Mouse (Mus musculus) c-Kit-negative CD71-positive TER-119-positive erythroid progenitor cells, embryonic 14.5 days (primary cell): ENCODE measurements around the gene Skil.
A peak's percentile ranks its signal among the peaks of the same experiment; 100 is the strongest.

Experiments used
- DNase-seq: peaks from one replicate; pipeline ENCODE4 v3.0.0-alpha.2; 2013; ENCODE audit warnings: low read depth, low spot score

Gene Skil

DNA sequence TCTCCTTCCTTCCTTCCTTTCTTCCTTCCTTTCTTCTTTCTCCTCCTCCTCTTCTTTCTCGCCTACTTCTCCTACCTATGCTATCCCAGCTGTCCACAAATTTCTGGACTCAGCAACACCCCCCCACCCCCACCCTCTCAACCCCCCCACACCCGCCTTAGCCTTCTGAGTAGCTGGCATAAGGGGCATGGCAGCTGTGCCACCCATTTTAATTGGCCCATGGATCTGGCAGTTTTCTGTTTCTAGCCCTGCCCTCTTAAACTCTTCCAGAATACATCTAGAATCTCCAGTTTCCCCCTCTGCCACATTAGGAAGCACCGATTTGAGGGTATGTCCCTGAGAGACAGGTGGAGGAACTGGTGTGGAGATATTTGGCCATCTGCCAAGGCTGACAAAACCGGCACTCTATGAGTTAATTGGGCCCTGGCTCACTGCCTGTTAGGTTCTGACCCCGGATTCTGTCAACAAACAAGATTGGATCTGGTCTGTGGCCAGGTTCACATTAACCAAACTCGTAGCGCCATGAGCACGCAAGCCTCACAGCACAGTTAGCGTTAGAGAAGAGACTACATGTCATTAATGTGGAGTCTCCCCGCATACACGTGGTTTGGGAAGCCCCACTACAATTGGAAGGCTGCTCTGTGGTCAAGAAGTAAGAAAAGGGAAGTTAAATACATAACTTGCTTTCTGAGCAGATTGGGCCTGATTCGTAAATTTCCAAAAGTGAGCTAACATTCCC is 11.2 kb upstream of the Skil start:
- DNase-seq = no peak

DNA sequence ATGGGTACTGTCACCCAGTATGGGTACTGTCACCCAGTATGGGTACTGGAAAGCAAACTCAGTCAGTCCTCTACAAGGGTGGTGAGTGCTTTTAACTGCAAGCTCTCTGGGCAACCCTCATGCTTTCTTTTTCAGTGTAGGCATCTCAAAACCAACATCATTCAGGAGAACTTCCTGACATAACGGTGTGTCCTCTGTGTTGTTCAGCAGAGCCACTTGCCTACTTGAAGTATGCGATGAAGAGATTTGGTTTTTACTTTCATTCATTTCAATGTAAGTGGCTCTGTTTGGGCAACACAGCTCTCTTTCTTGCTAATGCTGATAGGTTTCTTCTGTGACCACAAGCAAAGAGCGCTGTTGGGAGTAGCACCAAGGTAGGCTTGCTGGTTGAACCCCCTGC is 9.9 kb upstream of the Skil start:
- no peak for DNase-seq

DNA sequence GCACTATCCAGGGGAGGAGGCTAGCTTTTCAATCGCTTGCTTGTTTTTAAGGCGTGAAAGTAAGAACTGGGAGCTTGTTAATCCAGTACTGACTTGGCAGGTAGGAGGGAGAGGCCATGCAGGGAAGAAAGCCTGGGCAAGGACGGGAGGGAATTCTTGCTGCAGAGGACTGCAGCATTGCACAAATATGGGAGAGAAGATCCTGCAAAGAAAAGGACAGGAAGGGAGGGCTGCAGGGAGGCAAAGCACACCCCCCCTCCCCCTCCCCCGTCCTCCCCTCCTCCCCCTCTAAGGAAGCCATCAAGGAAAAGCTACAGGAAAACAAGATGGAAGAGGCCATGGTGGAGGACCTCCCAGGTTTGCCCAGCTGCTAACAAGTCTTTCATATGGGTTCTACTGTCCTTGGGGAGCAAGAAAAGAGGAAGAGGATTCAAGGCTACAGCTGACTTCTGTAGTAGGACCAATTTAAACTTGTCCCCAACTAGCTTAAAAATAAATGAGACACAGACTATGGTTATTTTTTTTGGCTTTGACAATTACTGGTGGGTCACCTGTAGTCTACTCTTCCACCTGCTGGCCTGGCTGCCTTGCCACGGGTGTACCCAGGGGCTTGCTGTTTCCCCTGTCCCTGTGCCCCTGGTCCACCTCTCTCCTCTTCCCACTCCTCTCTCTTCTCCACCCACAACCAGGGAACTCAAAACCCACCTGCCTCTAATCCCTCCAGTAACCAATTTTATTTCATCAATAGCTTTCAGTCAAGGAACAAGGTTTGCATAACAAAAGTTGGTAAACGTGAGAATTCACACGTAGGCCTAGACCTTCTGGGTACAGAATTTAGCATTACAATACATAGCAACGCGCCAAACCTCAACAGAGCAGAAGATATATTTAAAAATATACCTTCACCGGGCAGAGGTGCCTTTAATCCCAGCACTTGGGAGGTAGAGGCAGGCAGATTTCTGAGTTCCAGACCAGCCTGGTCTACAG is 5.8 kb upstream of the Skil start:
- DNase-seq = no peak

DNA sequence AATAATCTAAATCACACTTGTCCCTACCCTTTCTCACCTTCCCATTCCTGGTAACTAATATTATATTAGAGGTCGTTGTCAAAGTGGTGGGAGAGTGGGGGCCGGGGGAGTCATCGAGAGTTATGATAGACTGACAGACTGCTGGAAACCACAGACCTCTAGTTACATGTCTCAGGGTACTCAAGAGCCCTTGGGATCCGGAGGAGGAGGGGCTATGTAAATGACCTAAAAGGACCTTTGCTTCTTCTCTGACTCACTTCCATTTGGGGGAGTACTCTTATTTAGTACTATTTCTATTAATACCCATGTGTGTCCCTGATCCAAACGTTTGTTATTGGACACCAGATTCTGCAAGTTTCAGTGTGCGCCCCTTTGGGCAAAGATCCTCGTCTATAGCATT is 4.9 kb upstream of the Skil start:
- no peak for DNase-seq

DNA sequence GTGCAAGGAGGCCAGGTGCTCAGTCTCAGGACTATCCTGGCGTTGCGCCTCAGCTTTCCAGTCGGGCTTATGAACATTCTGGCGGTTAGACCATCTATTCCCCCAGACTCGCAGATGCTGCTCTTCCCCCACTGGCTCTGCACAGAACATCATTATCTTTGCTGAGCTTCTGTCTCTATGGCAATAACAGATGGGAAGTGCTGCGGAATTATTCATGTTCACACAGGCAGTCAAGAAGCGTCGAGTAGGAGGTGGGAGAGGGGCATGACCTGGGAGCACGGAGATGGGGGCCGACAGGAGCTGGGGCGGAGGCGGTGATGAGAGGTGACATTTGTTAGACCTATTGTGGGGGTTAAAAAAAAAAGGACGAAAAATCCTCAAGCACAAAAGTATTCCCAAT is 1.7 kb upstream of the Skil start:
- DNase-seq = no peak

DNA sequence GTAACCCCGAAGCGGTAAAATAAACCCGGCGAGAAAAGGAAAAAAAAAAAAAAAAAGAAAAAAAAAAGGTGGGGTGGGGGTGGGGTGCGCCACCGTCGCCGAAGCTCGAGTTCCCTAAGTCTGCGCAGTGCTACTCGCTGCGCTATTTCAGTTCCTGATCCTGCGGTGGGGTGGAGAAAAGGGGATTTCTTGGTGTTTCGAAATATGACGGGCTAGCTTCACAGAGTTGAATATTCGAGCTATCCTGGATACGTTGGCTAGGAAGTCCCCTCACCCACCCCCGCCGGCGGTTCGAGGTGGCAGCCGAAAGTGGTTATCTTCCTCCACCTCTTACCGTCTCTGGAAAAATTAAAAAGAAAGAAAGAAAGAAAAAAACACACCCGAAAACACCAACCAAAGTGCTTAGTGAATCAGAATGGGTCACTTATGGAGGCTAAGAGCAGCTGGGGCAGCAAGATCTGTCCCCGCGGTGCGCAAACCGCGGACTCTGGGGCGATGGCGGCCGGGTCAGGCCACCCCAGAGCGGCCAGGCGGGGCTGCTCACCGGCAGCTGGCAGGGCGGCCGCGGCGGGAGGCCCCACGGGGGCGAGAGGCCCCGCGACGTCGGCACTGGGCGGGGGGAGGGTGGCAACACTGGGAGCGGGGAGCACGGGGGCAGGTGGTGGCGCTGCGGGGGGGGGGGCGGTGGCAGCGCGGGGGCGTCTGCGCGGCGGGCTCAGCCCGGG is 1.1 kb upstream of the Skil start:
- DNase-seq = peak; percentile 38

DNA sequence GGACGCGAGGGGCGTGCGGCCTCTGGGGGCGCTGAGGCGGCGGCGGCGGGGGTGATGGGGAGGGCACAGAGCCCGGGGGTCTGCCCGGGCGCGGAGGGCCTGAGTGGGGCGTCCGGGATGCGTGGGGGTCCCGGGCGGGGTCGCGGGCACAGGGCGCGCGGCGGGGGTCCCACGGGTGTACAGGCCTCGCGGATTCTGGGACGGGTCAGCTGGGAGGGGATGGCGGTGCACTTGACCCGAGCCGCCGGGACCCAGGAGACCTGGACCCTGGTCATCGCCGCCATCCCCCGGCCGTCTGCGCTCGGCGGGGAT is 277 bp downstream of the Skil start:
- no peak for DNase-seq

DNA sequence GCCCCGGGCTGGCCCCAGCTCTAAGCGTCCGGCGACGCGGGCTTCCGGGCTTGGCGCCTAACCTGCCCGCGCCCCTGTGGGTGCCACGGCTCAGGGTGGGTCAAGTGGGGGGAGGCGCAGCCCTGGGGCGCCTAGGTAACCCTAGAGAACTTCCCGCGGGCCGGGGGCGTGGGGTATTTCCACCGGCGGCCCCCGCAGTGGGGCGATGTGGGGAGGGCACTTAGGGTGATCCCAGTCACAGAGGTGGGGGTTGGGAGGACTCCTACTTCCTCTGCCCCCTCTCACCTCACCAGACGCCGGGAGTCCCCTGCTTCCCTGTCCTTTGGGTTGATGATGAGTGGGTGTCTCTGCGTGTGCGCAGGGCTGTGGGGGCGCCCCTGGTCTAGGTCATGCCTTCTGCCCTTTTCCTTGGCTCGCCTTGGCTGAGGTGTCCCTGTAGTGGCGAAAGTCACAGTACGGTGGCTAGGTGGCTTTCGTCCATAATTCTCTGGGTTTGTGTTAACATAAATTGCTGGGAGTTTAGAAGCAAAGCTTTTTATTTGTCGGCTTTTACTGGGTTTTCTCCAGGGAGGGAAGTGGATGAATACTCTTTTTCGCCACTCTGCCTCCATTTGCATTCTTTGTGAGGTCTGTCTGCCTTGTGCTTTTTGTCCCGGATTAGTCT is 765 bp downstream of the Skil start:
- no peak for DNase-seq

DNA sequence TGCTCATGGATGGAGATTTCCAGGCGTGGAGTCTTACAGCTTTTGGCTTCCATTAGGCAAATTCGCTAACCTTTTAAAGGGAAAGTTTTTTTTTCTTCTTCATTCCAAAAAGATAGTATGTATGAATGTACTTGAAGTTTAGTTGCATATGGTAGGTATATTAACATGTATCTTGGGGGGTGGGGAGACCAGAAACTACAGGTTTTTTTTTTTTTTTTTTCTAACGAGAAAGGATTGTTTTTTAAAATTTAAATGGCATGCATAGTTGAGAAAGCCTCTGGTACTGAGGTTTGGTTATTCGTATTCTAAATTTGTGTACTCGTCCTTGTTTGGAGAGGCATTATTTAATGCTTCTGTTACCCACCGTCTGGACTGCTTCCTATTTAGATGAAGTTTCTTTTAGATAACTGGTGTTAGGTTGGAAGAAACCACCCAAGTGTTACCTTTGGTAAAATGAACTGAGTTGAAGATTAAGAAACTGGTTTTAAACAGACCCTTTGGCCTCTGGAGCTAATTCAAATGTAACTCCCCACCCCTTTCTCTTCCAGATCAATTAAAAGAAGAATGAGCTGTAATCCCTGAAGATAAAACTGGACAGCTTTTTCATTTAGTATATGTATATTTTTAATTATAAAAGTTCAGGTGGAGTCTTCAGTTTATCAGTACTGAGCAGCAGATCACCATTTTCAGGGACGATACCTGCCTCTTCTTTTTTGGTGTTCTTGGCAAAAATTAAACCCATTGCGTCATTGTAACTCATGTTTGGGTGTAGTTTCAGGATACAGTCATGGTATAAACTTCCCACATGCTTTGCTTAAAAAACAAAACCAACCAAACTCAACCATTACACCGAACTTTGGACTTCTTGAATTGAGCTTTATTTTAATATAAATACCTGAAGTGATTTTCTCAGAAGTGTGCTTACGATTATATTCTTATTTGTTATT is 1.6 kb downstream of the Skil start:
- no peak for DNase-seq

DNA sequence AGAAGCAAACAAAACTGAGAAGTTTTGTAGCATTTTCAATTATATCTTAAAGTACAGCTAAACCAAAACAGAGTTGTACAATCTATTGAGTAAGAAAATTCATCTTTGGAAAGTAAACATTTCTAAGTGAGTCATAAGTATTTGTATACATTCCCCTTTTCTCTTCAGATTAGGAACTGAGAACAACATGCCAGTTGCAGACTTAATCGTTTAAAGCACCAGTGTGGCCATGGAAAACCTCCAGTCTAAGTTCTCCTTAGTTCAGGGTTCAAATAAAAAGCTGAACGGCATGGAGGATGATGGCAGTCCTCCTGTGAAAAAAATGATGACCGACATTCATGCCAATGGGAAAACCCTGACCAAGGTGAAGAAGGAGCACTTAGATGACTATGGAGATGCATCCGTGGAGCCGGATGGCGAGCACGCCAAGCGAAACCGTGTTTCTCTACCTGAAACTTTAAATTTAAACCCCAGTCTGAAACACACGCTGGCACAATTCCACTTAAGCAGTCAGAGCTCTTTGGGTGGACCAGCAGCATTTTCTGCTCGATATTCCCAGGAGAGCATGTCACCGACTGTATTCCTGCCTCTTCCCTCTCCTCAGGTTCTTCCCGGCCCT is 2.4 kb downstream of the Skil start:
- DNase-seq = no peak

DNA sequence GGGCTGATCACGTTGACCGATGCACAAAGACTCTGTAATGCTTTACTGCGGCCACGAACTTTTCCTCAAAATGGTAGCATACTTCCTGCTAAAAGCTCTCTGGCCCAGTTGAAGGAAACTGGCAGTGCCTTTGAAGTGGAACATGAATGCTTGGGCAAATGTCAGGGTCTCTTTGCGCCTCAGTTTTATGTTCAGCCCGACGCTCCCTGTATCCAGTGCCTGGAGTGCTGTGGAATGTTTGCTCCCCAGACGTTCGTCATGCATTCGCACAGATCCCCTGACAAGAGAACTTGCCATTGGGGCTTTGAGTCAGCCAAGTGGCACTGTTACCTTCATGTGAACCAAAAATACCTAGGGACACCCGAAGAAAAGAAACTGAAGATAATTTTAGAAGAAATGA is 3.1 kb downstream of the Skil start:
- no peak for DNase-seq

DNA sequence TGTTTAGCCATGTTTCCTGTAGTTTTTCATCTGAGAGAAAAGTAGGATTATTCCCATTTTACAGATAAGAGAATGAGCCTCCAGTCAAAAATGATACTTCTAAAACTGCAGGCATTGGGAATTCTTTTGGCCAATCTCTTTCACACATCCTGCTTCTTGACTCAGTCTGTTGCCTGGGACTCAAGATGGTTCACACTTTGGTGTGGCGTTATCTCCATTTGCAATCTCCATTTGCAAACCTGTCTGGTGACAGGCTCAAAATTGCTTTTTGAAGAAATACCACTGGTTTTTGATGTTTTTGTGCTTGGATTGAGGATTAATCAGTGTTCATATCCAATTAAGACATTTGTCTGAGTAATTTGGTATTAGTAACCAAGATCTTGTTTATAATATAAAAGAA is 3.7 kb downstream of the Skil start:
- no peak for DNase-seq

DNA sequence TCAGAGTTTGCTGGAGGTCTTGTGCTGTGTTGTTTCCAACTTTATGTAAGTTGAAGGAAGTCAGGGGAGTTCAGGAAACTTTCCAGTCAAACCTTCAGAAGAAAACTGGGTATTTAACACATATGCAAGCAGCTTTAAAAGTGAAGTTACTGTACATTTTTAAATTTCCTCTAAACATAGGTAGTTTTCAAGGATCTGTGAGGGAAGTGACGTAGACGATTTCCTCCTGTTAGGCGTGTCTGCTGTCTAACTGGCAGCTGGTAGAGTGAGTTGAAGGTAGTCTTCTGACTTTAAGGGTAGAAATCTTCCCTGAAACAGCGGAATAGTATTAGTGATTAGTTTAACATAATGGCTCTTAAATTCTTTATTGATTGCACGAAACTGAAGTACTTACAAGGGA is 5.2 kb downstream of the Skil start:
- DNase-seq = no peak

DNA sequence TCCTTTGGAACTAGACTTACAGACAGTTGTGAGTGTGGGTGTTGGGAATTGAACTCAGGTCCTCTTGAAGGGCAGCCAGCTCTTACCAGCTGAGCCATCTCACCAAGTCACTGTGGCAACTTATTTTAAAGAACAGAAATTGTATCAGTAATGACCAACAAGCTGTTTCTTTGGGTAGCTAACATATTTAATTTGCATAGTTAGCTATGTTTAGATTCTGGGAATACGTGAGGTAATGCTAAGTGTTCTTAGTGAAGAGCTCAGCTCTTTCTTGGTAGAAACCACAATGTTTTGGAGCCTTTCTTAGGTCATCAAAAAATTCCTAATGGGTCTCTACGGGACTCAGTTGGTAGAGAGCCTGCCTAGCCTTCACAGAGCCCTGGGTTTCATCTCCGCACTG is 5.9 kb downstream of the Skil start:
- no peak for DNase-seq

DNA sequence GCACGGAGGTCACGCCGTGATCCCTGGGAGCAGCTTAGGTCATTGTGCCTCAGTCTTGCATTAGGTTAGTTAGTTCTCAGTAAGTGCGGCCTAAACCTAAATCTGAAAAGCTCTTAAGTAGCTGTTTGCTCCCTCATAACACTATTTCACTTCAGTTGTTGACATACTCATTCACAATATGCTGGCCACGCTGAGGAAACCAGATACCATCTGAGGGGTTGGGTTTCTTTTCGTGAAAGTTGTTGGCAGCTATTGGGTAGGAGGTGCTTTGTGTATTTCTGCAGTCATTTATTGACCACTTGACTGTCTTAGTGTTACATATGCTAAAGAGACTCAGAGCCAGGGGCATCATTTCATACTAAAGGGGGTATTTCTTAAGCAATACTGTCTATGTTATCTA is 10.1 kb downstream of the Skil start:
- DNase-seq = no peak

DNA sequence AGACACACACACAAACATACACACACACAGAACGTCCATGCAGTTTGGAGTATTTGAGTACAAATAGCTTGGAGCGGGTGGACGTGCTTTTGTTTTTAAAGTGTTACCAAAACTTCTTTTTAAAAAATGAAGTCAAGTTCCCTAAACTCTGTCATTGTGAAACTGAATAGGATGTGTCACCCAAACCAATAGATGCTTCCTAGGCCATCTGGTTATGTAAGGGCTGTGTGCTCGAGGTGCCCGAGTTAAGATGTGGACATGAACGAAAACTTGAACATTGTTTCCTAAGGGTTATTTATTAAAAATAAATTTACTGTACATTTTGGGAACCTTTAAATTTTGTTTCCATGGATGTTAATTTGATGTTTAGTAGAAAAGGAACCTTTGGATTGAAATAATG is 11.7 kb downstream of the Skil start:
- no peak for DNase-seq

DNA sequence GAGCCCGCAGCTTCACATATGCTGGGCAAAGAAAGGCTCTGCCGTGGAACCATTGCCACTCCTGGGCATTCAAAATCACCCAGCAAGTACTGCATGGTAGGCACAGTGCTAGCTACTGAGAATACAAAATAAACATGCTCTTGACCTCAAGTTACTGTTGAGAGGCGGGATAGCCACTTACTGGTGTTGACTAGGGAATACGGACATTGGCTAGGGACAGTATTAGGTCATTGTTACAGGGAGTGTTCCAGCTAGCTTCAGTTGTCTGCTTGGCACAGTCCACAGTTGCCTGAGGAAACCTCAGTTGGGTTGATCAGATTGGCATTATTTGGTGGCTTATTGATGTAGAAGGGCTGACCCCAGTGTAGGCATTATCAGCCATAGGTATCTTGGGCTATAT is 12.8 kb downstream of the Skil start:
- no peak for DNase-seq

DNA sequence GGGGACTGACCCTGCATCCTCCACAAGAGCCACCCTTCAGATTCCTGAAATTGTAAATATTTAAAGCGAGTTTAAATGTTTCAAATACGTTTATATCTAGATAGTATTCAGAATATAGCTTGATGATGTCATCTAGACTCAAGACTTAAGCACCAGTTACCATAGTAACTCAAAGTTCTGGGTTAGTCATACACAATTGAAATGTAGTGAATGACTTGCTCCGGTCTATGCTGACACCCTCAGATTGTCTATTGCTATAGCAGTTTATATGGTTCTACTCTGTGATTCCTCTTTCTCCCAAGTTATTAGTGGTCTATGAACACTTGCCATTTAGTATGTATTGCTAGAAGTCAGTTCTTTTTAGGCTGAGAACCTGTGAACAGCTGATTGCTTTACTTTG is 14.2 kb downstream of the Skil start:
- DNase-seq = no peak

DNA sequence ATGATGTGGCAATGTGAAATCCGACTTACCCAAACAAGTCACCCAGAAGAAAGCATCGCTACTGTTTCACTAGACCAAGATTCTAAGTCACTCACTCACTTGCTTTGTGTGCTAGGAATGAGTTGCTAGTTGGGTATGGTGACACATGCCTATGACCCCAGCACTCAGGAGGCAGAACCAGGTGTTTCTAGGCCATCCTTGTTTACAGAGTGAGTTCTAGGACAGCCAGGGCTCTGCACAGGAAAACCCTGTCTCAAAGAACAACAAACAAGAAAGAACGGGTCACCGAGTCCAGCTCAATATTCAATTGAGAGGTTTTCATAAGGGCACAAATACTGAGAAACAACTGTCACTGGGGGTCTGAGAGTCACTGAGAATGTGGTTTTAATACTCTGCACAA is 28.2 kb downstream of the Skil start:
- no peak for DNase-seq

DNA sequence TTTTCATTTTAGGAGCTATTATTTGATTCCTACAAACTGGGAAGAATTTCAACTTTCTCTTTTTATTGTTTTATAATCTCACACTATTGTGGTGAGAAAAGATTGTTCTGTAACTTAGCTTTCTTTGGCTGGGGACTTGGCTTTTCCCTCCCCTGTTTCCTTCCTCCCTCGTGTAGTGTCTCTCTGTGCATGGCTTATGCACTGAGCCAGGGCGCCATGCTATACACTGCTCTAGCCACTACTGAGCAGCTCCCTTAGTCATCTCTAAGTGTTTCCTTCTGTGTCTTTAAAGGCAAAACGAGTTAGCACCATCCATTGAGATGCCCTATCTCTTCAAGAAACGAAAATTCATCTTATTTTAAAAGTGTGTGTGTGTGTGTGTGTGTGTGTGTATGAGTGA is 31.4 kb downstream of the Skil start:
- no peak for DNase-seq
